Mouse (Mus musculus): ENCODE measurements around the gene Rag1.

Gene Rag1

GRCm38 (mm10) chr2:101638979-101639839 lies 10.1 kb downstream of the Rag1 start:
- DNase-seq: no peak

- peak; percentile 84 for DNase-seq
These were observed 20.7 kb downstream of the Rag1 start for GRCm38 (mm10) chr2:101628297-101629236.

GRCm38 (mm10) chr2:101627227-101627626 lies 22.1 kb downstream of the Rag1 start:
- no peak for DNase-seq

DNA sequence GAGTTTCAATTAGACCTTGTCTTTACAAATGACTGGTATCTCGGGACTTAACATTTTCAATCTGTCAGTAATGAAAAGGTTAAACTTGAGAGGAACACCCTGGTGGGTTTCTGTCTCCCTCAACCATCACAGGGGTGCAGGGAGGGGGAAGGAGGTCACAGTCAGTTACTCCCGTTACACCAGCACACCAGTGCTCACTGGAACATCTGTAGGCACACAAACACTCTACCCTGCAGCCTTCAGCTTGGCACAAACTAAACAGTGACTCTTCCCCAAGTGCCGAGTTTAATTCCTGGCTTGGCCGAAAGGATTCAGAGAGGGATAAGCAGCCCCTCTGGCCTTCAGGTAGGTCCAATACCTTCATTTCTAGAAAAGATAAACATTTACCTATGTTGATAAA lies 24.8 kb downstream of the Rag1 start, which contains the start of gene Rag2:
Gene Rag2, plus strand, starts transcription at position 193 of the 400 bp plus-strand sequence.
- no peak for DNase-seq

DNA sequence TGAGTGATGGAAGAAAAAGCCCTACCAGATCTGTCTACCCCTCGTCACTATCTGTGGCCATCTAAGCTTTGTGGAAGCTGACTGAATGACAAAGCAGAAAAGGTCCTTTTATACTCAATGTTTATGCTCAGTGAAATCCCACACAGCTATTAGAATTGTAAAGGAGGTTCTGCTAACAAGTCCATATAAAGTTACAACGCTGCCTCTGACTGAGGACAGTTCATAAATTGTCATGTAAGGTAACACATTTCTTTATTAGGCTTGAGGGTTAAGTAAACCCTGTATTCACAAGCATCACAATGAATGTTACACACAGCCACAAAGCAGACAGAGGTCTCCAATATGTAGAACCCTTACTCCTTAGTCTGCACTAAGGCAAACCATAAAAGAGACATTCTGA lies 25.3 kb downstream of the Rag1 start:
- no peak for DNase-seq

- DNase-seq: no peak
These were observed 26.3 kb downstream of the Rag1 start for GRCm38 (mm10) chr2:101623042-101623441.

DNA sequence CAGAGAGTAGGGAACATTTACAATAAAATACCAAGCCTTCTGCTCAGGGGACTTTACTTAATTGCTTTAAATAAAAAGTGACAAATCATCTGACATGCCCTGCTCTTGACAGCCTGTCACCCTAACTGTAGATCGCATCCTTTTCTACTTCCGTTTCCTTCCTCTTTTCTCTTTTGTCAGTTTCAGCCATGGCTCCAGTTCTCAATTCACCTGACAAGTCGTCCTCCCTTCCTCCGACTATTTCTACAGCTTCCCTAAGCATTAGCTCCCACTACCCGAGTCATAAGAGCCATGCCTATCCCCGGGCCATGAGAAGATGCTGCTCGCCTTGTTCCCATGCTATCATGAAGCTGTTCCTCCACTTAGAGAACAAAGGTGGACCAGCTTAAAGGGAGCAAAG lies 27.7 kb downstream of the Rag1 start:
- DNase-seq: no peak

- DNase-seq: no peak
These were observed 28.4 kb downstream of the Rag1 start for GRCm38 (mm10) chr2:101620899-101621298.

- DNase-seq: no peak
These were observed 30.9 kb downstream of the Rag1 start for GRCm38 (mm10) chr2:101618373-101618772.

- no peak for DNase-seq
These were observed 33.6 kb downstream of the Rag1 start for GRCm38 (mm10) chr2:101615464-101616305.

GRCm38 (mm10) chr2:101610861-101611260 lies 38.4 kb downstream of the Rag1 start:
- no peak for DNase-seq

DNA sequence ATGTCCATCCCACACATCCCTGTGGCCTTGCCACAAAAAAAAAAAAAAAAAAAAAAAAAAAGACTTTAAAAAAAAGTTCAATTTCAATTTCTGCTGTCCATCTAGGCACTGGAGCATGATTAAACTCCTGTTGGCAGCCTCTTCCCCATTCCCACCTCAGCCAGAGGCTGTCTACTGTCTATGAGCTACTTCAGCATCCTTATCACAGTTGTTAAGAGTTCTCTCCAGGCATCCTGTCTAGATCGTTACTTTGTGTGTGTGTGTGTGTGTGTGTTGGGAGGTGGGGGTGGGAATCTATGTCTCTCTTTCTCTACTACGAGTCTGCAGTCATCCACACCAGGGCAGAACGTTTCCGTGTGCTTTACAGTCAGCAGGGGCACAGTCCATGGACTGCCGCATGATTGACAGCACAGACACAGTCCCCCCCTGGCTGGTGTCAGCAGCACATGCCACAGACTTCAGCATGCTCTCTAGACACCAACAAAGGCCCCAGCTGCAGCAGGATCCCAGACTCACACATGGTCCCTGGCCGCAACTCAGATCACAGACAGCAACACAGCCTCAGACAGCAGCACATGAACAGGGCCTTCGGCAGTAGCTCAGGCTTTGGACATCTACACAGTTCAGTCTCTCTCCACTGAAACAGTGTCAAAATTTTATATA lies 40.9 kb downstream of the Rag1 start:
- DNase-seq: no peak

- DNase-seq: no peak
These were observed 46.2 kb downstream of the Rag1 start for GRCm38 (mm10) chr2:101603099-101603498.

GRCm38 (mm10) chr2:101600703-101601102 lies 48.6 kb downstream of the Rag1 start:
- no peak for DNase-seq

DNA sequence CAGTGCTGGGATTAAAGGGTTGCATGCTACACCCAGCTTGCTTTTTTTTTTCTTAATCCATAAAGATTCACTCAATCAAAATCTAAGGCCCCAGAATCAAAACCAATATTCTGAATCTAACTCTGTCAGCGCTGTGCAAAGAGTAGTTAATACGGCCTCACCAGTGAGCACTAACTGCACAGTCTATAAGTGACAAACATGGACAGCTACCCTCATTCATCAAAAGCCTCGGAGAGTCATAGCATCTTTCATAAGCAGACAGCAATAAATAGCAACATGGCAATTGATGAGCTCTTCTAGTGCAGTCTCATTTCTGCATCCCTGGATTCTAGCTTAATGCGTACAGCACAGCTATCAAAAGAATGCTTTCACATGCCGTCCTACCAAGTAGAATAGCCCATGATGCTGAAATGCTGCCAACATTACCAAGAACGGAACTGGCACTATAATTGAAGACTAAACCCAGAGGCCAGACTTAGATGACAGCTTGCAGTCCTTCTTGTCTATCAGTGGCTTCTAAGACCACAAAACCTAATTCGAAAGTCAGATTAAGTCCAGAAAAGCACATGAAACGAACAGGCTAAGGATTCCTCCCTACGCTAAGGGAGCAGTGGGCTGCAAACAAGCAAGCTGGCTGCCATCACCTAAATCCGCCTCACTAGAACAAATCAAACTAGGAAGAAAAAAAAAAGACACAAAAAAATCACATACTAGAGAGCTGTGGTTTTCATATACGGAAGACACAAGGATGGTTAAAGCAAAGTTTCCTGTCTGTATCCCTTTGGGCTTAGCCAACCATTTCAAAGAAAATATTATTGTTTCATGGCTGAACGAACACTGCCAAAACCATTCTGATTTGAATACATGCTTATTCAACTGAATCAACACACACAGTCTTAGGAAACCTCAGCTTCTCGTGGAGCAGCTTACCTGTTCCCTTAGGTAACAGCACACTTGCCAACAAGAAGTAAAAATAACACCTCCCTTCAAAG lies 50.8 kb downstream of the Rag1 start:
- no peak for DNase-seq

- DNase-seq: no peak
These were observed 52.1 kb downstream of the Rag1 start for GRCm38 (mm10) chr2:101597186-101597585.

- DNase-seq: no peak
These were observed 54.6 kb downstream of the Rag1 start for GRCm38 (mm10) chr2:101594681-101595080.

GRCm38 (mm10) chr2:101592886-101593285 lies 56.4 kb downstream of the Rag1 start:
- no peak for DNase-seq

- DNase-seq: no peak
These were observed 57.1 kb downstream of the Rag1 start for GRCm38 (mm10) chr2:101592023-101592841.

DNA sequence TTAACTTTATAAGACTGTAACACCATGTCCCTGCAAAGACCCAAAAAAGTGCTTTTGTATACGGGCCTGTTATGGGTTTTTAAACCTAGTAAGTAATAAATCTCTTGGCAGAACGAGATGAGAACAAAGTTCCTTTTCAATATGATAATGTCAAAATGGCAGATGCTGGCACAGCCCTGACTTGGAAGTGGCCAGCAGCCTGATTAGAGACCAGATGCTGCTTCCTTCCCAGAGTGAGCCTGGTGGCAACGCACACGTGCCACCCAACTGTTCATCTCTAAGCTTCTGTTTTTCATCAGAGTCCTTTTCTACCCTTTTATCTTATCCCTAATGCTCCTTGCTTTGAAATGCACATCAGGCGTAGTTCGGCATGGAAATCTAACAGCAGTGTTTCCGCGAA lies 57.9 kb downstream of the Rag1 start:
- no peak for DNase-seq
